Mouse (Mus musculus) midbrain, embryonic 11.5 days (tissue): Measurements from ENCODE around the gene Kcnh2. TPM values are rescaled to one million over a fixed set of nuclear protein-coding genes. Genes with fewer than 3 reads are reported as not detected.

Experiments
- ATAC-seq: fragments of 200-750 bp; cut with Nextera tagmentation; 2 replicates; pipeline ENCODE4 v1.8.0; 2017; ENCODE audit warnings: moderate TSS enrichment, moderate library complexity; ENCODE audit not compliant: low FRiP score
- DNase-seq: peaks from one replicate; pipeline ENCODE4 v3.0.0; 2015; ENCODE audit warnings: low spot score; ENCODE audit errors: missing footprints
- H3K27ac ChIP-seq: fragments of 300-500 bp; sonication (generic); 2 replicates; pipeline ENCODE4 v1.5.1; 2014; ENCODE audit warnings: low read depth, low read length
- H3K27me3 ChIP-seq: fragments of 300-500 bp; sonication (generic); 2 replicates; pipeline ENCODE4 v1.6.1; 2014; ENCODE audit warnings: mild to moderate bottlenecking, low read length, moderate library complexity, mixed read lengths; ENCODE audit not compliant: control insufficient read depth, insufficient read depth
- H3K36me3 ChIP-seq: fragments of 300-500 bp; sonication (generic); 2 replicates; pipeline ENCODE4 v1.6.1; 2014; ENCODE audit warnings: mild to moderate bottlenecking, low read length, moderate library complexity, mixed read lengths; ENCODE audit not compliant: control insufficient read depth, insufficient read depth
- H3K4me1 ChIP-seq: fragments of 300-500 bp; sonication (generic); 2 replicates; pipeline ENCODE4 v1.6.1; 2014; ENCODE audit warnings: low read length; ENCODE audit not compliant: control insufficient read depth, insufficient read depth
- H3K4me2 ChIP-seq: fragments of 300-500 bp; sonication (generic); 2 replicates; pipeline ENCODE4 v1.6.1; 2014; ENCODE audit warnings: mild to moderate bottlenecking, moderate library complexity
- H3K4me3 ChIP-seq: fragments of 300-500 bp; sonication (generic); 2 replicates; pipeline ENCODE4 v1.5.1; 2014; ENCODE audit warnings: low read depth, low read length
- H3K9ac ChIP-seq: fragments of 300-500 bp; sonication (generic); 2 replicates; pipeline ENCODE4 v1.6.1; 2014; ENCODE audit warnings: low read length
- H3K9me3 ChIP-seq: fragments of 300-500 bp; sonication (generic); 2 replicates; pipeline ENCODE4 v1.6.1; 2016; ENCODE audit warnings: low read length; ENCODE audit not compliant: control insufficient read depth
- WGBS: fragments of 180-500 bp; shearing (Covaris S2); extraction: QIAGEN DNeasy Blood & Tissue Kit; methylation state at CpG from one replicate; pipeline ENCODE4 v1.1.7; 2014; 5-methylcytosine and 5-hydroxymethylcytosine counted together
- polyA plus RNA-seq: library from polyadenylated mRNA; unstranded; fragments of >200 nt; fragmentation: Nextera tagmentation; extraction: Ambion mirVana; gene quantifications from 2 replicates; pipeline ENCODE4 v1.2.1, GENCODE M21; 2014

Kcnh2 gene
- polyA plus RNA-seq, 1 experiment from 2014 or later: 16.2 TPM

GRCm38 (mm10) chr5:24332401-24332800, 19.0 kb downstream of the Kcnh2 start:
- Histone ChIP-seq H3K4me1 (peaks cover 26% of the 10 kb centered on the region), H3K4me3 (no peak overlapping the region), H3K9ac (no peak overlapping the region), H3K27ac (no peak overlapping the region), H3K9me3 (no peaks in the 10 kb centered on the region), H3K27me3 (no peaks in the 10 kb centered on the region), H3K36me3 (no peaks in the 10 kb centered on the region), H3K4me2 (no peak overlapping the region)
- DNase-seq (no peak), ATAC-seq (no peak)
- WGBS: 88% methylated on average over 4 of the region's 4 CpGs

GRCm38 (mm10) chr5:24329965-24330298, 21.5 kb downstream of the Kcnh2 start:
- Histone ChIP-seq H3K4me2 (peak overlapping the region; percentile 46), H3K4me1 (peaks cover 20% of the 10 kb centered on the region), H3K27ac (peak overlapping the region; percentile 44), H3K9ac (no peak overlapping the region; the same call in 1 of the 2 replicates), H3K4me3 (no peak overlapping the region), H3K36me3 (peaks cover 6% of the 10 kb centered on the region; the same call in 1 of the 2 replicates), H3K9me3 (no peaks in the 10 kb centered on the region), H3K27me3 (peaks cover under 1% of the 10 kb centered on the region; the same call in 1 of the 2 replicates)
- DNase-seq: peak; percentile 91
- WGBS: 48% methylated on average over 5 of the region's 5 CpGs
- ATAC-seq: no peak

- no peaks in the 10 kb centered on the region for H3K9me3 ChIP-seq
- peak overlapping the region; percentile 44; the same call in 1 of the 2 replicates for H3K27ac ChIP-seq
- H3K27me3 ChIP-seq: peaks cover 2% of the 10 kb centered on the region; the same call in 1 of the 2 replicates
- no peak for DNase-seq
- 6% methylated on average over 27 of the region's 27 CpGs for WGBS
- H3K4me3 ChIP-seq: peak overlapping the region; percentile 13
- peak overlapping the region; percentile 67 for H3K9ac ChIP-seq
- H3K36me3 ChIP-seq: peaks cover 6% of the 10 kb centered on the region; the same call in 1 of the 2 replicates
- ATAC-seq: peak; percentile 80
- H3K4me1 ChIP-seq: peaks cover 17% of the 10 kb centered on the region
- H3K4me2 ChIP-seq: peak overlapping the region; percentile 46
Measured at GRCm38 (mm10) chr5:24329212-24329964, 22.0 kb downstream of the Kcnh2 start.

GRCm38 (mm10) chr5:24328813-24329211, 22.6 kb downstream of the Kcnh2 start:
- Histone ChIP-seq H3K9ac (peak overlapping the region; percentile 67), H3K4me3 (peak overlapping the region; percentile 13; the same call in 1 of the 2 replicates), H3K4me2 (peak overlapping the region; percentile 46), H3K27ac (no peak overlapping the region), H3K9me3 (no peaks in the 10 kb centered on the region), H3K4me1 (peaks cover 17% of the 10 kb centered on the region), H3K27me3 (peaks cover 2% of the 10 kb centered on the region; the same call in 1 of the 2 replicates), H3K36me3 (peaks cover 8% of the 10 kb centered on the region; the same call in 1 of the 2 replicates)
- no peak for ATAC-seq
- 84% methylated on average over 6 of the region's 6 CpGs for WGBS
- no peak for DNase-seq

GRCm38 (mm10) chr5:24326842-24327417, 24.5 kb downstream of the Kcnh2 start:
- Histone ChIP-seq H3K9ac (no peak overlapping the region), H3K4me3 (no peak overlapping the region), H3K9me3 (no peaks in the 10 kb centered on the region), H3K4me1 (peaks cover 27% of the 10 kb centered on the region), H3K27ac (no peak overlapping the region), H3K36me3 (peaks cover 8% of the 10 kb centered on the region; the same call in 1 of the 2 replicates), H3K27me3 (peaks cover 2% of the 10 kb centered on the region; the same call in 1 of the 2 replicates), H3K4me2 (no peak overlapping the region)
- DNase-seq (no peak), ATAC-seq (no peak)
- 79% methylated on average over 4 of the region's 4 CpGs for WGBS

GRCm38 (mm10) chr5:24326166-24326841, 25.1 kb downstream of the Kcnh2 start:
- no peak overlapping the region for H3K4me3 ChIP-seq
- DNase-seq: no peak
- no peak overlapping the region for H3K4me2 ChIP-seq
- 90% methylated on average over 15 of the region's 15 CpGs for WGBS
- H3K9me3 ChIP-seq: no peaks in the 10 kb centered on the region
- H3K27me3 ChIP-seq: peaks cover 2% of the 10 kb centered on the region; the same call in 1 of the 2 replicates
- ATAC-seq: no peak
- peaks cover 8% of the 10 kb centered on the region; the same call in 1 of the 2 replicates for H3K36me3 ChIP-seq
- no peak overlapping the region for H3K9ac ChIP-seq
- H3K4me1 ChIP-seq: peaks cover 33% of the 10 kb centered on the region
- H3K27ac ChIP-seq: no peak overlapping the region

GRCm38 (mm10) chr5:24325251-24325650, 26.2 kb downstream of the Kcnh2 start:
- H3K4me2 ChIP-seq: no peak overlapping the region
- ATAC-seq: no peak
- H3K9ac ChIP-seq: no peak overlapping the region
- peaks cover 44% of the 10 kb centered on the region for H3K4me1 ChIP-seq
- H3K27ac ChIP-seq: no peak overlapping the region
- H3K9me3 ChIP-seq: no peaks in the 10 kb centered on the region
- 50% methylated on average over 14 of the region's 14 CpGs for WGBS
- peaks cover 2% of the 10 kb centered on the region; the same call in 1 of the 2 replicates for H3K27me3 ChIP-seq
- peaks cover 8% of the 10 kb centered on the region; the same call in 1 of the 2 replicates for H3K36me3 ChIP-seq
- no peak overlapping the region for H3K4me3 ChIP-seq
- DNase-seq: no peak

GRCm38 (mm10) chr5:24321711-24322682, 29.4 kb downstream of the Kcnh2 start:
- peaks cover 8% of the 10 kb centered on the region; the same call in 1 of the 2 replicates for H3K36me3 ChIP-seq
- H3K4me1 ChIP-seq: peaks cover 32% of the 10 kb centered on the region
- peak; percentile 95 for DNase-seq
- H3K4me3 ChIP-seq: peak overlapping the region; percentile 33
- no peaks in the 10 kb centered on the region for H3K9me3 ChIP-seq
- peaks cover 2% of the 10 kb centered on the region; the same call in 1 of the 2 replicates for H3K27me3 ChIP-seq
- H3K4me2 ChIP-seq: peak overlapping the region; percentile 61
- 4% methylated on average over 22 of the region's 22 CpGs for WGBS
- H3K27ac ChIP-seq: peak overlapping the region; percentile 88
- peak; percentile 90 for ATAC-seq
- peak overlapping the region; percentile 88 for H3K9ac ChIP-seq
